Mouse (Mus musculus) urinary bladder, postnatal 0 days (tissue): ENCODE data around the gene Stag3. TPM values are rescaled to one million over a fixed set of nuclear protein-coding genes. Genes with fewer than 3 reads are reported as not detected.

Experiments
- polyA plus RNA-seq: library from polyadenylated mRNA; unstranded; fragments of >200 nt; fragmentation: Nextera tagmentation; extraction: Ambion mirVana; gene quantifications from 2 replicates; pipeline ENCODE4 v1.2.1, GENCODE M21; 2015

The Stag3 gene
- polyA plus RNA-seq: 0.61 and 1.1 TPM in 2 replicates

GRCm38 (mm10) chr5:138279585-138280424, at the start of gene Stag3, which contains the start of the genes Gm43720 and Gpc2:
TSS of gene Stag3 (plus strand) at chr5:138280240.
TSS of gene Gm43720 (minus strand) at chr5:138279958.
TSS of gene Gpc2 (minus strand) at chr5:138280005.

GRCm38 (mm10) chr5:138255353-138256093, 24.5 kb upstream of the Stag3 start, which contains the start of gene Lamtor4:
TSS of gene Lamtor4 (plus strand) at chr5:138255482.

GRCm38 (mm10) chr5:138263260-138264206, 16.5 kb upstream of the Stag3 start, which contains the start of gene BC037034:
TSS of gene BC037034 (minus strand) at chr5:138264033.

GRCm38 (mm10) chr5:138272409-138272923, 7.6 kb upstream of the Stag3 start, which contains the start of gene Gal3st4:
TSS of gene Gal3st4 (minus strand) at chr5:138272840.

GRCm38 (mm10) chr5:138341661-138342060, 61.6 kb downstream of the Stag3 start, which contains the start of gene Pvrig:
TSS of gene Pvrig (plus strand) at chr5:138341961.

Other genes with a start within 250 kb of the Stag3 start
- gene Smok3c, start 227.0 kb upstream of the Stag3 start, polyA plus RNA-seq: not detected in 2 replicates
- 5.8 and 7.2 TPM in 2 replicates for gene Zkscan1, start 195.2 kb upstream of the Stag3 start, polyA plus RNA-seq
- gene Zscan21, start 163.3 kb upstream of the Stag3 start, polyA plus RNA-seq: 23.5 and 26.3 TPM in 2 replicates
- 6.8 and 7.5 TPM in 2 replicates for gene Zfp113, start 124.5 kb upstream of the Stag3 start, polyA plus RNA-seq
- 224 and 240 TPM in 2 replicates for gene Cops6, start 119.2 kb upstream of the Stag3 start, polyA plus RNA-seq
- 9.8 and 10.3 TPM in 2 replicates for gene Ap4m1, start 108.2 kb upstream of the Stag3 start, polyA plus RNA-seq
- gene Mcm7, start 107.8 kb upstream of the Stag3 start, polyA plus RNA-seq: 38.7 and 44.9 TPM in 2 replicates
- gene Taf6, start 92.8 kb upstream of the Stag3 start, polyA plus RNA-seq: 33.7 and 34.9 TPM in 2 replicates
- gene Cnpy4, start 92.8 kb upstream of the Stag3 start, polyA plus RNA-seq: 21.2 and 22.7 TPM in 2 replicates
- gene Mblac1, start 85.9 kb upstream of the Stag3 start, polyA plus RNA-seq: 8.4 and 9.6 TPM in 2 replicates
- gene Nxpe5, start 54.3 kb upstream of the Stag3 start, polyA plus RNA-seq: 0.42 and 0.51 TPM in 2 replicates
- gene Lamtor4, start 24.8 kb upstream of the Stag3 start, polyA plus RNA-seq: 71.9 and 85.1 TPM in 2 replicates
- gene BC037034, start 16.2 kb upstream of the Stag3 start, polyA plus RNA-seq: 2.6 and 2.7 TPM in 2 replicates
- 1.9 and 2.0 TPM in 2 replicates for gene Gal3st4, start 7.4 kb upstream of the Stag3 start, polyA plus RNA-seq
- 0.12 and 0.25 TPM in 2 replicates for gene Gm43720, start 282 bp upstream of the Stag3 start, polyA plus RNA-seq
- 1.4 and 1.5 TPM in 2 replicates for gene Gpc2, start 235 bp upstream of the Stag3 start, polyA plus RNA-seq
- gene Pvrig, start 61.7 kb downstream of the Stag3 start, polyA plus RNA-seq: not detected in 2 replicates
- gene Zfp157, start 161.2 kb downstream of the Stag3 start, polyA plus RNA-seq: 9.4 and 9.6 TPM in 2 replicates